Mouse (Mus musculus) CD4-positive, CD25-positive, alpha-beta regulatory T cell, adult 4 months (primary cell): ENCODE results near the gene Pip5k1c. TPM values are rescaled to one million over a fixed set of nuclear protein-coding genes. Genes with fewer than 3 reads are reported as not detected.

Experiments used
- polyA plus RNA-seq, 2 experiments: library from polyadenylated mRNA; unstranded; fragments of 100-300 nt; shearing (Covaris generic); gene quantifications; one replicate each; pipeline ENCODE4 v1.2.1; 2017

Pip5k1c gene
- polyA plus RNA-seq, 2 experiments from 2014 or later = 14.6 to 15.1 TPM

Other genes with a start within 250 kb of the Pip5k1c start
- 100 to 1,000 TPM in 1 of 2 experiments, 10 to 100 TPM in 1; 78.9 to 148 TPM for gene Sgta, start 232.8 kb upstream of the Pip5k1c start, polyA plus RNA-seq
- 1 to 10 TPM; 2.0 to 2.5 TPM for gene Thop1, start 222.9 kb upstream of the Pip5k1c start, polyA plus RNA-seq
- gene Creb3l3, start 194.1 kb upstream of the Pip5k1c start, polyA plus RNA-seq = not detected
- gene Map2k2, start 187.0 kb upstream of the Pip5k1c start, polyA plus RNA-seq = 10 to 100 TPM; 21.5 to 28.1 TPM
- 10 to 100 TPM in 1 of 2 experiments, 1 to 10 TPM in 1; 6.5 to 11.3 TPM for gene Zbtb7a, start 157.7 kb upstream of the Pip5k1c start, polyA plus RNA-seq
- gene Pias4, start 125.0 kb upstream of the Pip5k1c start, polyA plus RNA-seq = 10 to 100 TPM; 17.1 to 20.0 TPM
- gene Eef2, start 116.3 kb upstream of the Pip5k1c start, polyA plus RNA-seq = 1,000 to 10,000 TPM in 1 of 2 experiments, 100 to 1,000 TPM in 1; 934 to 1,665 TPM
- 1 to 10 TPM; 1.3 to 2.6 TPM for gene Dapk3, start 110.0 kb upstream of the Pip5k1c start, polyA plus RNA-seq
- gene 4930442H23Rik, start 109.1 kb upstream of the Pip5k1c start, polyA plus RNA-seq = not detected
- gene Nmrk2, start 90.9 kb upstream of the Pip5k1c start, polyA plus RNA-seq = under 1 TPM; 0.31 to 0.44 TPM
- gene Atcay, start 62.1 kb upstream of the Pip5k1c start, polyA plus RNA-seq = 1 to 10 TPM; 4.0 to 6.2 TPM
- gene Zfr2, start 59.8 kb upstream of the Pip5k1c start, polyA plus RNA-seq = 1 to 10 TPM; 1.6 to 1.7 TPM
- 100 to 1,000 TPM in 1 of 2 experiments, 10 to 100 TPM in 1; 63.6 to 103 TPM for gene Matk, start 40.0 kb upstream of the Pip5k1c start, polyA plus RNA-seq
- gene Mrpl54, start 26.0 kb upstream of the Pip5k1c start, polyA plus RNA-seq = 100 to 1,000 TPM; 111 to 132 TPM
- gene Apba3, start 26.0 kb upstream of the Pip5k1c start, polyA plus RNA-seq = 10 to 100 TPM; 12.5 to 14.8 TPM
- 1 to 10 TPM; 2.4 to 2.6 TPM for gene Tjp3, start 1.4 kb upstream of the Pip5k1c start, polyA plus RNA-seq
- gene Cactin, start 28.1 kb downstream of the Pip5k1c start, polyA plus RNA-seq = 1 to 10 TPM; 4.2 to 4.7 TPM
- gene Tbxa2r, start 35.8 kb downstream of the Pip5k1c start, polyA plus RNA-seq = 10 to 100 TPM; 19.3 to 22.0 TPM
- under 1 TPM; 0.15 to 0.28 TPM for gene Gipc3, start 50.3 kb downstream of the Pip5k1c start, polyA plus RNA-seq
- gene Hmg20b, start 57.5 kb downstream of the Pip5k1c start, polyA plus RNA-seq = 10 to 100 TPM; 14.4 to 17.3 TPM
- 1 to 10 TPM; 1.3 to 1.5 TPM for gene Mfsd12, start 64.5 kb downstream of the Pip5k1c start, polyA plus RNA-seq
- gene 4930404N11Rik, start 72.9 kb downstream of the Pip5k1c start, polyA plus RNA-seq = 1 to 10 TPM in 1 of 2 experiments, under 1 TPM in 1; 0.34 to 2.0 TPM
- 10 to 100 TPM; 12.3 to 16.4 TPM for gene Fzr1, start 85.6 kb downstream of the Pip5k1c start, polyA plus RNA-seq
- gene Dohh, start 91.5 kb downstream of the Pip5k1c start, polyA plus RNA-seq = 10 to 100 TPM in 1 of 2 experiments, 1 to 10 TPM in 1; 9.4 to 13.9 TPM
- gene Gm48551, start 91.5 kb downstream of the Pip5k1c start, polyA plus RNA-seq = 1 to 10 TPM; 2.2 to 3.7 TPM
- 1 to 10 TPM in 1 of 2 experiments, under 1 TPM in 1; 0.71 to 2.3 TPM for gene Gm48552, start 96.0 kb downstream of the Pip5k1c start, polyA plus RNA-seq
- 10 to 100 TPM in 1 of 2 experiments, 1 to 10 TPM in 1; 9.0 to 10.8 TPM for gene Smim24, start 100.1 kb downstream of the Pip5k1c start, polyA plus RNA-seq
- 10 to 100 TPM; 14.2 to 19.2 TPM for gene Nfic, start 162.7 kb downstream of the Pip5k1c start, polyA plus RNA-seq
- gene Celf5, start 189.7 kb downstream of the Pip5k1c start, polyA plus RNA-seq = 1 to 10 TPM in 1 of 2 experiments, under 1 TPM in 1; 0.53 to 1.1 TPM
- gene Ncln, start 203.4 kb downstream of the Pip5k1c start, polyA plus RNA-seq = 10 to 100 TPM; 41.9 to 63.2 TPM
- 10 to 100 TPM; 53.2 to 76.8 TPM for gene S1pr4, start 207.2 kb downstream of the Pip5k1c start, polyA plus RNA-seq
- 10 to 100 TPM; 28.5 to 31.9 TPM for gene Gna15, start 231.3 kb downstream of the Pip5k1c start, polyA plus RNA-seq